Mouse (Mus musculus) right cerebral cortex, postnatal 25 days (tissue): ENCODE data around the gene Gm20388.
A peak's percentile ranks its signal among the peaks of the same experiment; 100 is the strongest.
"Not testable (repeated sequence)": the region's sequence is repeated elsewhere in the genome, so short reads cannot be mapped to it uniquely, and the experiment has no call there.

Source experiments
- DNase-seq: peaks from one replicate; pipeline ENCODE4 v3.0.0; 2022

The Gm20388 gene

GRCm38 (mm10) chr8:124156324-124156723 is 4245.7 kb downstream of the Gm20388 start:
- DNase-seq = no peak

DNA sequence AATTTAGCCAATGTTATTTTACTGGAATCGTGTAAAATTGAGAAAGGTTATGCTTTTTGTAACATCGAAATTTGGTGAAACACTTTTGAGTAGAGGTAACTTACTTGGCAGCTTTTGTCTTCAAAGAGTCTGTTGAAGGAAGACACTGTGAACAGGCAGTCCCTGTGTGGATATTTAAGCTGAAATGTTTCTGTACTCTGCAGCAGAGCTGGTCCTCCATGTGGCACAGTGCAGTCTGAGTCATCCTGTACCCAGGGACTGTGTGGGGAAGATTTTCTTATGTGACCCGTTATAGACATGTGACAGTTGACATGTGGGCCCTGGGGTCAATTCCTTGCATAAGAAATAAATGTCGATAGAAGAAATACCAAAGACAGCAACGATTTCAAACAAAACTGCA is 4251.0 kb downstream of the Gm20388 start:
- no peak for DNase-seq

GRCm38 (mm10) chr8:124163258-124163657 is 4252.6 kb downstream of the Gm20388 start:
- no peak for DNase-seq

DNA sequence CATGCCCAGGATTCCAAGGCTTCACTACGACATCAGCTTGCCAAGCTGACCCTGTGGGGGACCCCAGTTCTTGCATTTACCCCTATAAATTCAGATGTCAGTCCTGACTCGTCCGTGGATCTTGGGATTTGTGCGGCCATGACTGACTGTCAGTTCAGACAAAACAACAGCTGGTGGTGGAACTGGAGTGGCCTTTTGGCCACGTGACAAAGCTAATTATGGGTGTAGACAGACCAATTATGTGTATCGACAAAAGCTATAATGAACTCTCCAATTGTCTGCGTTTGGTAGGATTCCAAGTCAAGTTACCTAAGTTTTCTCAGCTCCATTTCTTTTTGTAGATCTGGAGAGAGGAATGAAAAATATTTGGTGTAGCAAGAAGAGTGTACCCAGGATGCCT is 4259.1 kb downstream of the Gm20388 start:
- DNase-seq = no peak

DNA sequence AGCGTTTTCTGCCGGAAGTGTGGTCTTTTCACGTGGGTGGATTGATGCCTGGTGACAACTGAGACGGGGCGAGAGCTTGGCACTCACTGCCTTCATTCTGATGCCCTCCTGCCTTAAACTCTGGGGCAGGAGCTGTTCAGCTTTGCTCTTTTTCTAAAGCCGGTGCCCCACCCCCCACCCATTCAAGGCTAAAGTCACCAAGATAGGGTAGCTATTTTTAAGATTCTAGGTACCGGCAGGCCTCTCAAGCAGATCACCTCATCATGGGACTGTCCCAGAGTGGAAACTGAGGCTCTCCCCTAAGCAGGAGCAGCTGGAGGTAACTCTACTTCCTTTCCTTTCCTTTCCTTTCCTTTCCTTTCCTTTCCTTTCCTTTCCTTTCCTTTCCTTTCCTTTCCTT is 4260.0 kb downstream of the Gm20388 start:
- DNase-seq = no peak

- peak; percentile 52 for DNase-seq
Measured at GRCm38 (mm10) chr8:124171557-124172528, 4261.2 kb downstream of the Gm20388 start.

DNA sequence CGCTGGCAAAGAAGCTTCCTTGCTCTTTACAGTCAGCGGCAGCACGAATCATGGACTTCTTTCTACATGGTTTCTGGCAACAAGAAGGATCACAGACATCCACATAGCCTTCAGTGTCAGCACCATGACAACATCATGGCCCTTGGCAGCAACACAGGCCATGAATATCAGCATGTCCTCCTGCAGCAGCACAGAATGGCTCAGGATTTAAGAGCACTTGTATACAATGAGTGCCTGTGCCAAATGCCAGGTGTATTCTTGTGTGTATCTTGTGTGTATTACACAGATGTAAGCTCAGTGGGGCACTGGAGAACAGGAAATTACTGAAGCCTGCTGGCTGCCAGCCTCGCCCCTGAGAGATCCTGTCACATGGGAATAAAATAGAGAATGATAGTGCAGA is 4263.0 kb downstream of the Gm20388 start:
- no peak for DNase-seq

DNA sequence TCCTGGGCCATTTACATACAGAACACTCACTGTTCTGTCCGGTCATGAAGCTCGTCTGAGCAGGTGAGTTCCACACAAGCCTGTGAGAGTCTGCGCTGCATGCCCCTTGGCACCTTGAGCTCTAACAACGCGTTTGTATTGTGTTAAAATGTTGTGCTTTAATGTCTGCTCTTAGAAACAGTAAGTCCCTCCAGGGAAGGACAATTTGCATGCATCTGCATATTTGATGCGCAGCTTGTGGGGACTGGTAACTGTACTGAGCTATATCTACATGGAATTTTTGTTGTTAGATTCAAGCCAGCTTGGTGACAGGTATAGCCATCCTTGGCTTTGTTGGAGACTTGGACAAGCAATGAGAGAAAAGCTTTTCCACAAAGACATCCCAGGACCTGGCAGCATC is 4265.5 kb downstream of the Gm20388 start:
- no peak for DNase-seq

GRCm38 (mm10) chr8:124177092-124177491 is 4266.5 kb downstream of the Gm20388 start:
- DNase-seq = not testable (repeated sequence)

GRCm38 (mm10) chr8:124180681-124181445 is 4270.2 kb downstream of the Gm20388 start:
- no peak for DNase-seq

DNA sequence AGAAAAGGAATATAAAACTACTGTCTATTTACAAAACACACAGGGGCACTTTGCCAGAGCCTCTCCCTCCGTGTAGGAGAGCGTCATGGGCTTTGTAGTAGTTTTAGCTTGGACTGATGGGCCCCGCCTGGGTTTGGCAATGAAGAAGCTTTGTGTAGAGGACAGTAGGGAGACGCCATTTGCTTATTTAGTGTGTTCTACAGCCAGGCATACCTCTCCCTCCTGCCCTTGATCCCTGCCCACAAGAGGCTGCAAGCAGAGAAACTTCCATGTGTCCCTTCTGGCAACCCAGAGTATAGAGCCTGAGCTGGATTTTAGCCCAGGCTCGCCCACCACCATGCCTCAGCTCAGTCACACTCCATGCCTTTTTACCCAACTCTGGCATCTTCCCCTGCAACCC is 4271.1 kb downstream of the Gm20388 start:
- DNase-seq = no peak

GRCm38 (mm10) chr8:124182224-124182623 is 4271.6 kb downstream of the Gm20388 start:
- DNase-seq = peak; percentile 26

GRCm38 (mm10) chr8:124184078-124184477 is 4273.4 kb downstream of the Gm20388 start:
- no peak for DNase-seq

- DNase-seq = no peak
Measured at GRCm38 (mm10) chr8:124184507-124184906, 4273.9 kb downstream of the Gm20388 start.

DNA sequence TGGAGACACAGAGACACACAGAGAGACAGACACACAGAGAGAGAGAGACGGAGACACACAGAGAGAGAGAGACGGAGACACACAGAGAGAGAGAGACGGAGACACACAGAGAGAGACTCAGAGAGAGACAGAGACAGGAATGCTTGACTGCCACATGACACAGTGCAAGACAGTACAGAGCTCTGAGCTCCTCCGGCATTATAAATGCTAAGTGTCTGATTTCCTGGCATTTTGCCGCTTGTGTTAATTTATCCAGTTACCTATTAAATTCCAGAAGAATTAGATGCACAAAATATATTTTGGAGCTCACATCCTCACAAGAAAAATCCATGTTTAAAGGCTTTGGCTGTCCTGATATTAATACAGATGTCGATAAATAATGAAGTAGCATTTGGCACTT is 4274.4 kb downstream of the Gm20388 start:
- DNase-seq = no peak

DNA sequence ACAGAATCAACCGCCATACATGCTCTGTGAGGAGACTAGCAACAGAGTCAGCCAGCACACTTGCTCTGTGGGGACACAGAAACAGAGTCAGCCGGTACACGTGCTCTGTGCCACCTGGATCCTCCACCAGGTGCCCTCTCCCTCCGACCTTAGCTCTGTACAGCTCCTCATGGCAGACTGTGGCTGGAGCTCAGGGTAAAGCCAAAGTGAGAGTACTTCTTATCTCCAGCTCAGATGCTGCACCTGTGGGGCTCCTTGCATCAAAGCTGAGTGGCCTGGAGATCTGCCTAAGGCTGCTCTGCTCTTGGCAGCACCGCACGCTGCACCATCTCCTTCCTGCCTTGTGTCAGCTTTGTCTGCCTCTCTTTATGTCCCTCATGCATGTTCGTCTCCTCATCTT is 4279.7 kb downstream of the Gm20388 start:
- DNase-seq = no peak

GRCm38 (mm10) chr8:124192242-124192641 is 4281.6 kb downstream of the Gm20388 start:
- no peak for DNase-seq

GRCm38 (mm10) chr8:124192976-124193375 is 4282.3 kb downstream of the Gm20388 start:
- DNase-seq = no peak

GRCm38 (mm10) chr8:124193992-124194391 is 4283.4 kb downstream of the Gm20388 start:
- no peak for DNase-seq

GRCm38 (mm10) chr8:124196195-124196594 is 4285.6 kb downstream of the Gm20388 start:
- DNase-seq = no peak

- DNase-seq = no peak
Measured at GRCm38 (mm10) chr8:124196797-124197196, 4286.2 kb downstream of the Gm20388 start.

- no peak for DNase-seq
Measured at GRCm38 (mm10) chr8:124198230-124198629, 4287.6 kb downstream of the Gm20388 start.

- DNase-seq = no peak
Measured at GRCm38 (mm10) chr8:124200400-124200799, 4289.8 kb downstream of the Gm20388 start.

- DNase-seq = no peak
Measured at GRCm38 (mm10) chr8:124201706-124202105, 4291.1 kb downstream of the Gm20388 start.
